Mouse (Mus musculus) erythroblast, embryonic 14.5 days (primary cell): Measurements from ENCODE around the gene Dnm3.

Experiments
- GATA1 ChIP-seq: IDR thresholded peaks from 2 replicates; pipeline ENCODE4 v1.6.1; 2012; ENCODE audit warnings: low read length, inconsistent platforms, mixed read lengths
- TAL1 ChIP-seq: IDR thresholded peaks from 3 replicates; pipeline ENCODE4 v1.6.1; 2012; ENCODE audit warnings: low read length, inconsistent platforms, mixed read lengths

- no peak for TF ChIP-seq GATA1
- no peak for TF ChIP-seq TAL1
Measured at GRCm38 (mm10) chr1:162155546-162155945, 322.3 kb downstream of the Dnm3 start.
